Mouse (Mus musculus): ENCODE results near the gene Cavin2. TPM values are rescaled to one million over a fixed set of nuclear protein-coding genes. Genes with fewer than 3 reads are reported as not detected.

Gene Cavin2
- total and polyA plus RNA-seq, 2 experiments from 2014 or later = 8.5 to 9.5 TPM

DNA sequence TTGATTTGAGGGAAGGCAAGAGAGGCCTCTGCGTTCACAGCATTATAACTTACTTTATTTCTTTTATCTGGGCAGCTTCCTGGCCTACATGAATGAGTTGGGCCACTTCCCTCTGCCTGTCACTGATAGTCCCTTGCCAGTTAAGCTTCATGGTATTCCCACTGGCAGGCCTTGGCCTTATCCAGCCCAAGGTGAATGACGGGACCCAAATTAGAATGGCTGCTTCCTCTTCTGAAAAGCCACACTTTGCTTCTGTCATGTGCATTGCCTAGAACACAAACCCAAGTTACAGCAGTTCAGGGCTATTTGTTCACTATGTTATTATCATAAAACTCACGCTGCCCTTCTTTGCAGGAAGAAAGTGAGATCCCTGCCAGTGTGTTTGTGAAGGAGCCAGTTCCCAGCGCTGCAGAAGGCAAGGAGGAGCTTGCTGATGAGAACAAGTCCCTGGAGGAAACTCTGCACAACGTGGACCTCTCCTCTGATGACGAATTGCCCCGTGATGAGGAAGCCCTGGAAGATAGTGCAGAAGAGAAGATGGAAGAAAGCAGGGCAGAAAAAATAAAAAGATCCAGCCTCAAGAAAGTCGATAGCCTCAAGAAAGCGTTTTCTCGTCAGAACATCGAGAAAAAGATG lies 11.5 kb downstream of the Cavin2 start:
- no peaks in the 10 kb centered on the region for H3K36me3 ChIP-seq (ENCODE audit: insufficient read depth, low read length)
- H3K4me3 ChIP-seq (ENCODE audit: low read length) = no peak overlapping the region
- H3K9ac ChIP-seq (replicated peaks; ENCODE audit: low read length) = no peak overlapping the region
- no peaks in the 10 kb centered on the region for H3K9me3 ChIP-seq (ENCODE audit: low read length)
- no peak overlapping the region for H3K27ac ChIP-seq
- no peak overlapping the region for H3K4me2 ChIP-seq (ENCODE audit: low read depth, low read length)
- no peaks in the 10 kb centered on the region for H3K27me3 ChIP-seq (ENCODE audit: insufficient read depth, low read length)
- no peak for DNase-seq (ENCODE audit: low spot score)
- ATAC-seq = no peak
- no peak for TF ChIP-seq CTCF (IDR thresholded peaks at IDR 0.05; ENCODE audit: low read depth)
- 80% methylated on average over 11 of the region's 11 CpGs for WGBS
- no peaks in the 10 kb centered on the region for H3K4me1 ChIP-seq (ENCODE audit: insufficient read depth, low read length)

GRCm38 (mm10) chr1:51307056-51307455 lies 18.1 kb downstream of the Cavin2 start:
- no peak for ATAC-seq
- H3K9ac ChIP-seq (replicated peaks; ENCODE audit: low read length) = no peak overlapping the region
- H3K4me1 ChIP-seq (ENCODE audit: insufficient read depth, low read length) = no peaks in the 10 kb centered on the region
- 70% methylated on average over 3 of the region's 3 CpGs for WGBS
- H3K9me3 ChIP-seq (ENCODE audit: low read length) = no peaks in the 10 kb centered on the region
- no peak for DNase-seq (ENCODE audit: low spot score)
- H3K36me3 ChIP-seq (ENCODE audit: insufficient read depth, low read length) = no peaks in the 10 kb centered on the region
- no peaks in the 10 kb centered on the region for H3K27me3 ChIP-seq (ENCODE audit: insufficient read depth, low read length)
- H3K4me3 ChIP-seq (ENCODE audit: low read length) = no peak overlapping the region
- no peak overlapping the region for H3K27ac ChIP-seq
- H3K4me2 ChIP-seq (ENCODE audit: low read depth, low read length) = no peak overlapping the region
- no peak for TF ChIP-seq CTCF (IDR thresholded peaks at IDR 0.05; ENCODE audit: low read depth)

GRCm38 (mm10) chr1:51315476-51315875 lies 26.6 kb downstream of the Cavin2 start:
- DNase-seq (ENCODE audit: low spot score) (no peak), ATAC-seq (no peak)
- Histone ChIP-seq H3K4me1 (ENCODE audit: insufficient read depth, low read length) (no peaks in the 10 kb centered on the region), H3K36me3 (ENCODE audit: insufficient read depth, low read length) (no peaks in the 10 kb centered on the region), H3K27me3 (ENCODE audit: insufficient read depth, low read length) (no peaks in the 10 kb centered on the region), H3K27ac (no peak overlapping the region), H3K4me2 (ENCODE audit: low read depth, low read length) (no peak overlapping the region), H3K9ac (replicated peaks; ENCODE audit: low read length) (no peak overlapping the region), H3K9me3 (ENCODE audit: low read length) (no peaks in the 10 kb centered on the region), H3K4me3 (ENCODE audit: low read length) (no peak overlapping the region)
- WGBS = 27% methylated on average over 2 of the region's 2 CpGs
- TF ChIP-seq CTCF (IDR thresholded peaks at IDR 0.05; ENCODE audit: low read depth) = no peak

DNA sequence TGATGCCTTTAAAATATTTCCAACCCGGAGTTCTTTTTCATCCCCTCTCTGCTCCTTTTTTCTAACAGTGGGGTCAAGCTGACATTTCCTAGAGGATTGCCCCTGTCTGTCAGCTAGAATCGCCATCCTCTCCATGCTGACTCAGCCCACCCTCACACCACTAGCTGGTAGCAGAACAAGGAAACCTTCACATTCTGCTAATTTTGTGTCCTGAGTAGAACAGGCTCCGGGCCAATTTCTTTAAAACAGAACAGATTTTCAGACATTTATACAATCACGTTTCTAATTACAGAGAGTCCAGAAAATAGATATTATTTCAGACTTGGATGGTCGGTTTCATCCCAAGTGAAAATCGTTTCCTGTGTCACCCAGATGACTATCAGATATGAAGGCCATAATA lies 34.6 kb downstream of the Cavin2 start:
- H3K9me3 ChIP-seq (ENCODE audit: low read length) = no peaks in the 10 kb centered on the region
- no peaks in the 10 kb centered on the region for H3K4me1 ChIP-seq (ENCODE audit: insufficient read depth, low read length)
- no peak overlapping the region for H3K27ac ChIP-seq
- no peak overlapping the region for H3K4me3 ChIP-seq (ENCODE audit: low read length)
- TF ChIP-seq CTCF (IDR thresholded peaks at IDR 0.05; ENCODE audit: low read depth) = no peak
- H3K9ac ChIP-seq (replicated peaks; ENCODE audit: low read length) = no peak overlapping the region
- no peaks in the 10 kb centered on the region for H3K27me3 ChIP-seq (ENCODE audit: insufficient read depth, low read length)
- no peak for DNase-seq (ENCODE audit: low spot score)
- WGBS = 70% methylated on average over 6 of the region's 6 CpGs
- ATAC-seq = no peak
- H3K36me3 ChIP-seq (ENCODE audit: insufficient read depth, low read length) = no peaks in the 10 kb centered on the region
- H3K4me2 ChIP-seq (ENCODE audit: low read depth, low read length) = no peak overlapping the region

DNA sequence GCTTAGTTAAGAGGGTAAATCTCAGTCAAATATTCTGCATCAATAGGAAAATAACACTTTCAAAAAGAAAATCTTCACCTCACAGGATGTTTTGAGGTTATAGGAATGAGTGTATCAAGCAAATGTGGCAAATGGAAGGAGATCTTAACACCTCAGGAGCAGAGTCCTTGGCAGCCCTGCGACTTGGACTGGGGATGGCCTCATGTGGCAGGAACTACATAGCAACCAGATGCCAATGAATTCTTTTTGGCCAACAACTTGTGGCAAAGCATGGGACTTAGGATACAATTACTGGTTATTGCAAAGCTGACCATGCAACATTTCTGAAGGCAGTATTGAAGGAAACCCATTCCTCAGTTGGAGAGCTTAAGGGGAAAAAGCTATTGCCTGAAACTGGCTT lies 39.6 kb downstream of the Cavin2 start:
- Histone ChIP-seq H3K27me3 (ENCODE audit: insufficient read depth, low read length) (no peaks in the 10 kb centered on the region), H3K36me3 (ENCODE audit: insufficient read depth, low read length) (no peaks in the 10 kb centered on the region), H3K4me1 (ENCODE audit: insufficient read depth, low read length) (peaks cover 4% of the 10 kb centered on the region; the same call in 1 of the 2 replicates), H3K9me3 (ENCODE audit: low read length) (no peaks in the 10 kb centered on the region), H3K4me3 (ENCODE audit: low read length) (no peak overlapping the region), H3K9ac (replicated peaks; ENCODE audit: low read length) (no peak overlapping the region), H3K27ac (no peak overlapping the region), H3K4me2 (ENCODE audit: low read depth, low read length) (no peak overlapping the region)
- TF ChIP-seq CTCF (IDR thresholded peaks at IDR 0.05; ENCODE audit: low read depth) = no peak
- ATAC-seq (no peak), DNase-seq (ENCODE audit: low spot score) (no peak)
- WGBS = 73% methylated on average over 1 of the region's 1 CpGs

GRCm38 (mm10) chr1:51332986-51333385 lies 44.1 kb downstream of the Cavin2 start:
- H3K27me3 ChIP-seq (ENCODE audit: insufficient read depth, low read length) = no peaks in the 10 kb centered on the region
- H3K4me1 ChIP-seq (ENCODE audit: insufficient read depth, low read length) = peaks cover 4% of the 10 kb centered on the region; the same call in 1 of the 2 replicates
- 50% methylated on average over 6 of the region's 6 CpGs for WGBS
- peak overlapping the region; percentile 38; the same call in 1 of the 2 replicates for H3K9ac ChIP-seq (replicated peaks; ENCODE audit: low read length)
- peak overlapping the region; percentile 30; the same call in 1 of the 2 replicates for H3K4me3 ChIP-seq (ENCODE audit: low read length)
- no peak for TF ChIP-seq CTCF (IDR thresholded peaks at IDR 0.05; ENCODE audit: low read depth)
- no peaks in the 10 kb centered on the region for H3K9me3 ChIP-seq (ENCODE audit: low read length)
- ATAC-seq (no peak), DNase-seq (ENCODE audit: low spot score) (no peak)
- no peaks in the 10 kb centered on the region for H3K36me3 ChIP-seq (ENCODE audit: insufficient read depth, low read length)
- peak overlapping the region; percentile 62 for H3K4me2 ChIP-seq (ENCODE audit: low read depth, low read length)
- 0 out of 2 replicates have a peak overlapping the region, but pooled peaks have one; percentile 15 for H3K27ac ChIP-seq

Data from hindbrain, postnatal 0 days (tissue).